Mouse (Mus musculus) heart, adult 2 months (tissue): ENCODE results near the gene Abtb1.

ENCODE experiments used
- CTCF ChIP-seq: fragments of 200-600 bp; IDR thresholded peaks from 2 replicates; pipeline ENCODE4 v1.8.1; 2022; ENCODE audit warnings: antibody characterized with exemption, mild to moderate bottlenecking, moderate library complexity
- EP300 ChIP-seq: fragments of 200-500 bp; IDR thresholded peaks from 2 replicates; pipeline ENCODE4 v1.6.1; 2011; ENCODE audit warnings: low read depth, low read length, control low read depth; ENCODE audit not compliant: insufficient read depth
- POLR2A ChIP-seq: fragments of 200-500 bp; IDR thresholded peaks from 2 replicates; pipeline ENCODE4 v1.6.1; 2011; ENCODE audit warnings: mild to moderate bottlenecking, low read depth, low read length, control low read depth; ENCODE audit not compliant: insufficient read depth

- TF ChIP-seq CTCF = no peak
- TF ChIP-seq POLR2A = no peak
- TF ChIP-seq EP300 = no peak
Measured at GRCm38 (mm10) chr6:88884195-88884594, 42.4 kb upstream of the Abtb1 start.
